Comparison of ENCODE assay signal across 7 mouse cellular contexts in the genomic region with DNA sequence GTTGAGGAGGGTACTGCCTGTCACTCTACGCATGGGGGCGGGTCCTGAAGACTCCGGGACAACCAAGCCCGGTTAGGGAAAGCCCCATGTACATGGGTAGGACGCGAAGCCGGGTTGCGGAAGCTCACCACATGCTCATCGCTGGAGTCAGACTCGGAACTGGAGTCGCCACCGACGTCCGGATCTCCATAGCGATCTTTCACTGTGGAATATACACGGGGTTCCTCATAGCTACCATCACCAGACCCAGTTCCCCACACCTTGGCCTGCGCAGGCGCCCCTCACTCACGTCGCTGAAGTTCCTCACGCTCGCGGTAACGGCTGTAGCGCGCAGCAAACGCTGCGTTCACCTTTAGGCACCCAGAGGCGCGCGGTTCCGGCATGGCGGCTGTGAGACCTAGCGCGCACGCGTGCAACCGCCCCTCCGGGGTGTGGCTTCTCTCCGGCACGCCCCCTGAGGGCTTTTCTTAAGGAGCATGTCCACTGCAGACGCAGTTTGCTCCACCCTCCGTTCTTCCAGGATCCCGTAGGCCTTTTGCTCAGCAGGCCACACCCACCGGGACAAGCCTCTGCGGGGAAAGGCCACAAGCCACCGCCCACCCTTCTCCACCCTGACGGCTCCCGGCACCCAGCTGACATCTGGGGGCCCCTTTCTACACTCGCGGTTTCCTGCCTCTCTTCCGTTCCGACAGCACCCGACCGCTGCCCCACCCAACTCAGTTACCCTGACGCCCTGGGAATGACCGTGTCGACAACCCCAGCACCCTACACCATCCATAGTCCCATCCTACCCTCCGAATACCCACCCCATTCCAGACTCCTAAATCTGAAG. TPM values are rescaled to one million over a fixed set of nuclear protein-coding genes. Genes with fewer than 3 reads are reported as not detected.
DNase-seq lines count a peak whose midpoint lies in the region; ATAC-seq lines count a peak whose summit lies in the region.

A gene (minus strand): TSS at position 399 of the 832 bp plus-strand sequence.

- H3K27me3 ChIP-seq in embryonic facial prominence, embryonic 11.5 days (ENCODE audit: control insufficient read depth, insufficient read depth, low read length), result no peaks in the 10 kb centered on the region
- H3K27me3 ChIP-seq in limb, embryonic 10.5 days (ENCODE audit: low read depth, poor library complexity, severe bottlenecking), result no peaks in the 10 kb centered on the region
- no peaks in the 10 kb centered on the region for H3K27me3 ChIP-seq in midbrain, embryonic 13.5 days

- H3K27ac ChIP-seq in embryonic facial prominence, embryonic 11.5 days (replicated peaks; ENCODE audit: low read depth, low read length), result peak within 1 kb of the TSS; percentile 52
- peak within 1 kb of the TSS; percentile 84 for H3K27ac ChIP-seq in limb, embryonic 10.5 days
- peak within 1 kb of the TSS; percentile 84 for H3K27ac ChIP-seq in midbrain, embryonic 13.5 days

- H3K9ac ChIP-seq in embryonic facial prominence, embryonic 11.5 days (replicated peaks; ENCODE audit: low read length), result peak within 1 kb of the TSS; percentile 56
- peak within 1 kb of the TSS; percentile 77 for H3K9ac ChIP-seq in midbrain, embryonic 13.5 days (replicated peaks)

- H3K36me3 ChIP-seq in embryonic facial prominence, embryonic 11.5 days (replicated peaks; ENCODE audit: control insufficient read depth, insufficient read depth, low read depth, low read length), result no peaks in the 10 kb centered on the region; the same call in 1 of the 2 replicates
- H3K36me3 ChIP-seq in limb, embryonic 10.5 days, result peaks cover 37% of the 10 kb centered on the region
- peaks cover 19% of the 10 kb centered on the region for H3K36me3 ChIP-seq in midbrain, embryonic 13.5 days

- WGBS in embryonic facial prominence, embryonic 11.5 days, result 1% methylated on average over 59 of the region's 59 CpGs
- whole genome bisulfite sequencing in limb, embryonic 10.5 days, result under 1% methylated on average over 59 of the region's 59 CpGs
- WGBS in midbrain, embryonic 13.5 days, result under 1% methylated on average over 59 of the region's 59 CpGs

- H3K4me1 ChIP-seq in embryonic facial prominence, embryonic 11.5 days (ENCODE audit: control insufficient read depth, insufficient read depth, low read length), result peaks cover 4% of the 10 kb centered on the region; the same call in 1 of the 2 replicates
- H3K4me1 ChIP-seq in limb, embryonic 10.5 days, result peaks cover 39% of the 10 kb centered on the region
- peaks cover 42% of the 10 kb centered on the region for H3K4me1 ChIP-seq in midbrain, embryonic 13.5 days (replicated peaks)

- no peaks in the 10 kb centered on the region for H3K9me3 ChIP-seq in embryonic facial prominence, embryonic 11.5 days (replicated peaks; ENCODE audit: control insufficient read depth, low read length)
- no peaks in the 10 kb centered on the region for H3K9me3 ChIP-seq in limb, embryonic 10.5 days (replicated peaks)
- H3K9me3 ChIP-seq in midbrain, embryonic 13.5 days, result no peaks in the 10 kb centered on the region

- H3K4me3 ChIP-seq in embryonic facial prominence, embryonic 11.5 days (ENCODE audit: low read depth, low read length), result peak within 1 kb of the TSS; percentile 52
- peak within 1 kb of the TSS; percentile 86 for H3K4me3 ChIP-seq in limb, embryonic 10.5 days
- peak within 1 kb of the TSS; percentile 80 for H3K4me3 ChIP-seq in midbrain, embryonic 13.5 days (replicated peaks)

- ATAC-seq in embryonic facial prominence, embryonic 11.5 days (replicated peaks; ENCODE audit: insufficient number of reproducible peaks, low FRiP score, low TSS enrichment, low read depth), result peak; percentile 21
- ATAC-seq in granulocyte monocyte progenitor cell, adult 5-6 weeks (replicated peaks; ENCODE audit: poor library complexity, severe bottlenecking), result peak; percentile 64
- ATAC-seq in midbrain, embryonic 13.5 days, result peak; percentile 79

- DNase-seq in adrenal gland, postnatal 14 days, result peak; percentile 99
- DNase-seq in embryonic facial prominence, embryonic 11.5 days (ENCODE audit: low spot score), result peak; percentile 99
- peak; percentile 99 for DNase-seq in kidney, adult 11 months
- DNase-seq in limb, embryonic 10.5 days (ENCODE audit: low spot score), result peak; percentile 96
- peak; percentile 98 for DNase-seq in spleen, adult 12 weeks (ENCODE audit: low spot score)

- peak within 1 kb of the TSS; percentile 71 for H3K4me2 ChIP-seq in embryonic facial prominence, embryonic 11.5 days (ENCODE audit: low read depth, low read length)
- peak within 1 kb of the TSS; percentile 78 for H3K4me2 ChIP-seq in midbrain, embryonic 13.5 days (replicated peaks)

RNA-seq across cellular contexts. Expression of the gene that starts here (rescaled TPM):
- total RNA-seq in adrenal gland, postnatal 14 days (2021), result 27.2 and 36.8 TPM in 2 replicates
- polyA plus RNA-seq in embryonic facial prominence, embryonic 11.5 days (2014; fragmentation: Nextera tagmentation; extraction: Ambion mirVana), result 11.4 and 13.3 TPM in 2 replicates
- 50.9 and 56.3 TPM in 2 replicates for total RNA-seq in granulocyte monocyte progenitor cell, adult 5-6 weeks (2014; fragmentation: Nextera tagmentation)
- total RNA-seq in granulocyte monocyte progenitor cell, adult 5-6 weeks (2017), result 59.5 and 86.0 TPM in 2 replicates
- 18.9 and 19.1 TPM in 2 replicates for polyA plus RNA-seq in limb, embryonic 10.5 days (2016; fragmentation: Nextera tagmentation; extraction: Ambion mirVana)
- polyA plus RNA-seq in midbrain, embryonic 13.5 days (2015; fragmentation: Nextera tagmentation; extraction: Ambion mirVana), result 20.3 and 21.6 TPM in 2 replicates

Comparison
In these comparisons a context has a peak if more than half of its experiments do, and no peak if none do; other contexts are left out.
1. Peak in every context shown above with its lines: DNase-seq, ATAC-seq, H3K4me3 ChIP-seq and H3K27ac ChIP-seq.
2. ATAC-seq: peak in every context shown above with its lines; median percentile 79 in midbrain, embryonic 13.5 days; 64 in granulocyte monocyte progenitor cell, adult 5-6 weeks; 21 in embryonic facial prominence, embryonic 11.5 days.